Mouse (Mus musculus) small intestine, adult 2 months (tissue): ENCODE data around the gene Foxo3.

Experiments used
- CTCF ChIP-seq: fragments of 200-500 bp; IDR thresholded peaks from 2 replicates; pipeline ENCODE4 v1.5.1; 2012; ENCODE audit warnings: low read depth, mild to moderate bottlenecking, control low read depth, inconsistent platforms, low read length, moderate library complexity, mixed read lengths; ENCODE audit not compliant: insufficient replicate concordance, insufficient read length; ENCODE audit errors: extremely low read depth
- POLR2A ChIP-seq: fragments of 200-500 bp; IDR thresholded peaks from 2 replicates; pipeline ENCODE4 v1.6.1; 2012; ENCODE audit warnings: low read depth, mild to moderate bottlenecking, control low read depth, inconsistent platforms, low read length, moderate library complexity

DNA sequence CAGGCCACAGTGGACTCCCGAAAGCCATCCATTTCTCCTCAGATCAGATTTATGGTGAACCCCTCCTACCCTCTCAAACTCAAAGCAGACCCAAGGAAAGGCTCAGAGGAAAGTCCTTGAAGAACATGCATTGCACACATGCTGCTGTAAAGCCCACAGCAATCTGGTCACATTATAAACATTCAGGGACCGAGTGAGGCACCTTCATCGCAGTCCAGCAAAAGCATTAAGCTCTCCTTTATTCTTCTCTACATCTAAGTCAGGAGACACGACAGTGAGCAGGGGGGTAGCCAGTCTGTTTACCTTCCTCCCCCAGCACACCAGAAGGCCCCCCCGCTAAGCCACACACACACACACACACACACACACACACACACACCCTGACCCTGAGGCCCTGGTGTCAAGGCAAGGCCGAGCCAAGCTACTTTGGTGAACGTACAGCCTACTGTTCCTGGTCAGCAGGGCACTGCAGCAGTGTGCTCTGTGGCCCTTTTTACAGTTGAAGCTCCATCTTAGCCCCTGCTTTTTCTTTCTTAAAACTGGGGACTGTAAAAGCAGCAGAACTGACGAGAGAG, 24.7 kb downstream of the Foxo3 start:
- no peak for TF ChIP-seq CTCF
- TF ChIP-seq POLR2A = no peak
